Mouse (Mus musculus): ENCODE measurements around the gene L1cam.

L1cam gene

GRCm38 (mm10) chrX:73895719-73896118 lies at the start of gene L1cam:
Gene L1cam (minus strand): TSS chrX:73896105.
- DNase-seq = peak; percentile 57

GRCm38 (mm10) chrX:73942294-73942693 lies 46.4 kb upstream of the L1cam start:
- DNase-seq = no peak

GRCm38 (mm10) chrX:73941860-73942259 lies 46.0 kb upstream of the L1cam start:
- no peak for DNase-seq

- DNase-seq = no peak
These were observed 36.0 kb upstream of the L1cam start for GRCm38 (mm10) chrX:73931871-73932270.

GRCm38 (mm10) chrX:73930402-73931062 lies 34.6 kb upstream of the L1cam start, which contains the start of gene Renbp:
Gene Renbp (minus strand): TSS chrX:73930850.
- peak; percentile 82 for DNase-seq

- no peak for DNase-seq
These were observed 26.6 kb upstream of the L1cam start for GRCm38 (mm10) chrX:73922550-73922882.

- DNase-seq = peak; percentile 95
These were observed 26.1 kb upstream of the L1cam start, which contains the start of the genes Arhgap4 and Naa10 for GRCm38 (mm10) chrX:73921823-73922549. Gene Arhgap4 (minus strand): TSS chrX:73921870. Gene Naa10 (minus strand): TSS chrX:73921944.

GRCm38 (mm10) chrX:73921285-73921822 lies 25.4 kb upstream of the L1cam start:
- DNase-seq = no peak

GRCm38 (mm10) chrX:73918631-73919030 lies 22.7 kb upstream of the L1cam start:
- no peak for DNase-seq

GRCm38 (mm10) chrX:73916945-73917344 lies 21.0 kb upstream of the L1cam start:
- no peak for DNase-seq

GRCm38 (mm10) chrX:73914827-73915703 lies 19.2 kb upstream of the L1cam start:
- DNase-seq = peak; percentile 97

GRCm38 (mm10) chrX:73911588-73911987 lies 15.7 kb upstream of the L1cam start:
- DNase-seq = no peak

- DNase-seq = peak; percentile 24
These were observed 15.3 kb upstream of the L1cam start for GRCm38 (mm10) chrX:73911156-73911555.

GRCm38 (mm10) chrX:73910451-73910850 lies 14.5 kb upstream of the L1cam start:
- no peak for DNase-seq

- no peak for DNase-seq
These were observed 14.1 kb upstream of the L1cam start for GRCm38 (mm10) chrX:73910049-73910448.

- no peak for DNase-seq
These were observed 2.1 kb upstream of the L1cam start for GRCm38 (mm10) chrX:73897959-73898358.

- no peak for DNase-seq
These were observed 3.1 kb downstream of the L1cam start for GRCm38 (mm10) chrX:73892833-73893232.

GRCm38 (mm10) chrX:73891551-73892152 lies 4.3 kb downstream of the L1cam start, which contains the start of gene Avpr2:
Gene Avpr2 (plus strand): TSS chrX:73892102.
- DNase-seq = no peak

- DNase-seq = peak; percentile 29
These were observed 14.4 kb downstream of the L1cam start for GRCm38 (mm10) chrX:73881463-73881862.

- no peak for DNase-seq
These were observed 14.9 kb downstream of the L1cam start for GRCm38 (mm10) chrX:73881036-73881427.

GRCm38 (mm10) chrX:73880194-73881035 lies 15.5 kb downstream of the L1cam start:
- peak; percentile 53 for DNase-seq

- DNase-seq = no peak
These were observed 18.9 kb downstream of the L1cam start for GRCm38 (mm10) chrX:73877014-73877413.
